Mouse (Mus musculus) mesoderm, embryonic 11.5 days (tissue): ENCODE results near the gene Gramd2.
"Not testable (repeated sequence)": the region's sequence is repeated elsewhere in the genome, so short reads cannot be mapped to it uniquely, and the experiment has no call there.

ENCODE experiments used
- DNase-seq: peaks from one replicate; pipeline ENCODE4 v3.0.0-alpha.2; 2012; ENCODE audit warnings: low read depth, low spot score

Gramd2 gene

GRCm38 (mm10) chr9:59721144-59721543, 41.2 kb downstream of the Gramd2 start:
- no peak for DNase-seq

GRCm38 (mm10) chr9:59723096-59723657, 43.2 kb downstream of the Gramd2 start:
- peak; percentile 91 for DNase-seq

- DNase-seq = peak; percentile 46
Measured at GRCm38 (mm10) chr9:59723791-59724442, 44.0 kb downstream of the Gramd2 start.

GRCm38 (mm10) chr9:59725515-59725914, 45.6 kb downstream of the Gramd2 start:
- no peak for DNase-seq

- DNase-seq = no peak
Measured at GRCm38 (mm10) chr9:59727569-59728286, 47.8 kb downstream of the Gramd2 start.

GRCm38 (mm10) chr9:59731136-59731535, 51.2 kb downstream of the Gramd2 start:
- no peak for DNase-seq

- DNase-seq = no peak
Measured at GRCm38 (mm10) chr9:59733075-59733474, 53.1 kb downstream of the Gramd2 start.

- no peak for DNase-seq
Measured at GRCm38 (mm10) chr9:59735394-59735793, 55.5 kb downstream of the Gramd2 start.

- DNase-seq = no peak
Measured at GRCm38 (mm10) chr9:59740593-59740992, 60.6 kb downstream of the Gramd2 start.

- DNase-seq = no peak
Measured at GRCm38 (mm10) chr9:59743903-59744302, 64.0 kb downstream of the Gramd2 start.

GRCm38 (mm10) chr9:59748387-59748786, 68.4 kb downstream of the Gramd2 start:
- DNase-seq = no peak

GRCm38 (mm10) chr9:59748969-59749368, 69.0 kb downstream of the Gramd2 start:
- no peak for DNase-seq

GRCm38 (mm10) chr9:59749581-59750265, 69.8 kb downstream of the Gramd2 start:
- no peak for DNase-seq

GRCm38 (mm10) chr9:59750267-59751065, 70.5 kb downstream of the Gramd2 start, which contains the start of the genes Senp8 and Myo9a:
Gene Senp8 (minus strand): TSS chr9:59750710.
Gene Myo9a (plus strand): TSS chr9:59750896.
- peak; percentile 99 for DNase-seq

GRCm38 (mm10) chr9:59751066-59751581, 71.2 kb downstream of the Gramd2 start:
- no peak for DNase-seq

GRCm38 (mm10) chr9:59751966-59752365, 72.0 kb downstream of the Gramd2 start:
- DNase-seq = no peak

- no peak for DNase-seq
Measured at GRCm38 (mm10) chr9:59755199-59755598, 75.3 kb downstream of the Gramd2 start.

GRCm38 (mm10) chr9:59757016-59757415, 77.1 kb downstream of the Gramd2 start:
- DNase-seq = not testable (repeated sequence)

- DNase-seq = no peak
Measured at GRCm38 (mm10) chr9:59760515-59760914, 80.6 kb downstream of the Gramd2 start.

GRCm38 (mm10) chr9:59766966-59767461, 87.1 kb downstream of the Gramd2 start:
- DNase-seq = not testable (repeated sequence)
